Mouse (Mus musculus): ENCODE measurements around the gene Hivep2. TPM values are rescaled to one million over a fixed set of nuclear protein-coding genes. Genes with fewer than 3 reads are reported as not detected.
A peak's percentile ranks its signal among the peaks of the same experiment; 100 is the strongest.

Hivep2 gene
- total RNA-seq, 2 experiments from 2014 or later, result 193 to 194 TPM

DNA sequence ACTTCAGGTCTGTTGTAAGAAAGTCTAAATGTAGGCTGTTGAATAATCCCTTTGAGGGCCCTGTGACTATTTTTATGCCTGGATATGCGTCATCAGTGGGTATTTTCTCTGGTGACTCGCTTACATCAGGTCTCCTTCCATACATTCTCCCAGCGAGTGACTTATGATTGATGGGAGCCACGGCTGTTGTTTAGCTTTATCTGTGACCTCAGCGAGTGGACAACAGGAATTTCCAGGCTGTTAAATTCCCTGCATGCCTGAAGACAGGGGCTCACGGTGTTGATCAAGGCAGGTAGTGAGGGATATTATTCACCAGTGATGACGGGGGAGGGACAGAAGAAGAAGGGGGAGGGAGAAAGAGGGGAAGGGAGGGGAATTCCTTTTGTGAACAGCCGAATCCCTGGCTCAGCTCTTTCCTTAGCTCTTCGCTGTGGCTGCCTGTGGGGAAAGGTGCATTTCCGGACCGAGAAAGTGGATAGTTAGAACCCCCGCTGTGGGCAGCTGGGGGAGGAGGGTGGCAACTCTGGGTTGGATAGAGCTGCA lies 52.0 kb downstream of the Hivep2 start:
- intact Hi-C loops (cut with DNase I), result no loop called here
- DNase-seq, result peak; percentile 11

DNA sequence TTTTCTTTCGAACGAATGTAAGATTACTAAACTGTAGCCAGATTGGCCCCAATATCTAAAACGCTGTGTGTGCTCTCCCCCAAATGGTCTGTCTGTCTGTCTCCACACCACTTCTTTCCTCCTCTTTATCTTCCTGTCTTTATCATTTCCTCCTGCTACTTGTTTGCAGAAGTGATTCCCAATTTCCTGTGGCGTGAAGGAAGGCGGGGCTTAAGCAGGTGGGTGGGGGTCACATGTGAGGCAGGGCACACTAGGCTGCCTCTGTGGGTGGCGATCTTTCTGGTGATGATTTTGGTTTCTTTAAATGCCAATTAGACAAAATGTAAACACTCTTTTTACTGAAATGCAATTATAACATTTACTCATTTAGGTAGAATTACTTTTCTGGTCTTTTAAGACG lies 52.8 kb downstream of the Hivep2 start:
- DNase-seq, result no peak
- intact Hi-C loops (cut with DNase I), result no loop called here

DNA sequence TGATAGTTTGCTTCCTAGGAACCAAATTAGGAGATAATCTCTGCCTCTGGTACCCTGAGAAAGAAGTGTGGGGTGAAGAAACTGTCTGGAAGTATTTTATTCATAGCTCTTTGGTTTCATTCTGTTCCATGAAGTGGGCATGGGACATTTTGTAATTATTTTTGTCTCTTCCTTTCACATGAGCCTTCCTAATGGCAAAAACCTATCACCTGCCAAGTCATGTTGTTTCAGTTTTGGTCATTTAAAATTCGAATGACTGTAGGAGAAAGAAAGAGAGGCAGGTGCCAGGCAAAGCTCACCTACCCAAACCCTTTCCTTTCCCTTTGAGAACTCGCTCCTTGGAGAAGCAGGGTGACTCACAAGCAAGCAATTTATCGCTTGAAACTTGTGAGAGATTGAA lies 53.3 kb downstream of the Hivep2 start:
- intact Hi-C loops (cut with DNase I), result no loop called here
- DNase-seq, result no peak

DNA sequence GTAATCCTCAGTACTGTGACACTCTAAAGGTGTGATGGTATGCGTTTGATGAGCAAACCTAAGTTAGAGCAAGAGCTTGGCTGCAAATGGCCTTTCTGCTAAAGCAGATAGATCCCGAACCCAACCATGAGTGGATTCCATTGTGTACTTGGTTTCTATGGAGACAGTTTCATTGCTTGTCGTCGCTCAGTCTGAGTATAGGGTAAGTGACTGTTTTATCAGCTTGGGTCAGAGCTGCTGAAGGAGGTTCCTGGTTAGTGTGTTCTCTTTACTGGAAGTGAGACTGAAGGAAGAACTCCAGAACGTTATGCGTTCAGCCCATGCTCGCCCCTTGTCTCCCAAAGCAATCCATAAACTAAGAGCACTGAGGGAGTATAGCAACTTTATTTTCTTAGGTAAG lies 54.4 kb downstream of the Hivep2 start:
- no peak for DNase-seq
- intact Hi-C loops (cut with DNase I), result no loop called here

DNA sequence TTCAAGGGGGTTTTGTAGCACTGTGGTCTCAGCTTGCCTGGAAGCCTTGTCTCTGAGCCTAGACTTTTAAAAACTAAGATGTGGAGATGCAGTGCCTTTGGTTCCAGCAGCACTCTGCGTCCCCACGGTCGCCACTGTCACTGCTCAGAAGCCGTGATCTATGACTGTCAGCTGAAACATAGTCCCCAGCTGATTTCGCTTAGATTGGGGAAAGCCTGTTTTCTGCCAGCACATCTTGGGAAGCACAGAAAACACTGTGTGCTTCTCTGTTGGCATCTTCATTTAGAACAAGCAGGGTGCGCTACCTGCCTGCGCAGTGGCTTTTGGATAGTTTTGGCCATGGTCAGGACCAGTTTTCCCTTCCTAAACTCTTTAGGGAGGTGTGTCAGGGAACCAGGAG lies 59.1 kb downstream of the Hivep2 start:
- DNase-seq, result no peak
- intact Hi-C loops (cut with DNase I), result no loop called here

DNA sequence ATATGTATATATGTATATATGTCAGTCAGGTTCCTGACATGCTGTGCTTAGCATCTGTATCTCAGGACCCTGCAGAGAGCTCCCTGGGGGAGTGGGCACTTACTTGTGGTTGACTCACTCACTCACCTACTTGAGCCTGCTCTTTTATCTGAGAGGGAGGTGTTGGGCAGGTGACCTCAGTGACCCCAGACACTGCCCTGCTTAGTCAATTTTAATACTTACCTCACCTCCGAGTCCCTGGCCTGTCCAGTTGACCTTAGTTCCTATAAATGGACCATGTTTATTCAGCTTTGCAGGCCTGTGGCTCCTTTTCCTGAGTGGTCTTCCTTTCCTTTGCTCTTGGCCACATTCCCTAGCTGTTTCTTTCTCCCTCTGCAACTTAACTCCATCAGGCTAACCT lies 61.9 kb downstream of the Hivep2 start:
- DNase-seq, result no peak
- intact Hi-C loops (cut with DNase I), result no loop called here

DNA sequence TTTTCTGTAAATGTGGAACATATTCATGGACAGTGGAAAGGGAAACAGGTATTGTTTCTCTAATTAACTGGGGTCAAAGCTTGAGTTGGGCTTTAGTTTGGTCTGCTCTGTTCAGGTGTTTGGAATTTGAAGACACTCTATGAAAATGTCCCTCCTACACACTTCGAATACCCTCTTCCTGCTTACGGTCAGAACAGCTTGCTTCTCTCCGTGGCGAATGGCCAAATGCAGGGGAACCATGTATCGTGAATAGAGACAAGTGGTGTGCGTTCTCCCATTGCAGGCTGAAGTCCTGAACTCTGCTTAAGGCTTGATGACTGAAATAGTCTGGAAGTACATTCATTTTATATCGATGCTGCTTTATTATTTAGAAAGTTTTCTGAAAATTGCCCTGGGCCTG lies 63.1 kb downstream of the Hivep2 start:
- intact Hi-C loops (cut with DNase I), result no loop called here
- peak; percentile 31 for DNase-seq

DNA sequence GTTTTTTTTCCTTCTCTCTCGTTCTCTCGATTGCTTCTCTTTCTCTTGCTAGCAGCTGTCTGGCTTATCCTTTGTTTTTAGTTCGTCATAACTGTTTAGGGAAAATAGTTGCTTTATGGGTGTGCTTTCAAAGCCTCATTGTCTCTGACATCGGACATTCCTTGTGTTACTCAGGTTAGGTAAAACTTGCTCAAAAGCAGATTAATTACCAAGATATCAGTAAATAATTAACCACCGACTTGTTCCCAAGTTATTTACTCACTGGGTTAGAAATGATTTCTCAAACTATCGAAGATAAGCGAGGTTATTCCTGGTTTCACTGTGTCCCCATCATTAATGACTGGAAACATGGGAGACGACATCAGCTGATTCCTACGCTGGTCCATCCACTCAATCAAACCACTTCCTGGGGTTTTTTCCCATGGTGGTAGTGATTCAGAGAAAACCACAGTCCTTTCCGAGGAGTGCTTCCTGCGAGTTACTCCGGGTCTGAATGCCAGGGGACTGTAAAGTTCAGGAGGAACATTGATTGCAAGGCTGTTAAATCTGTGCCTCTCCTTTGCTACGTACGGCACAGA lies 64.7 kb downstream of the Hivep2 start:
- DNase-seq, result no peak
- intact Hi-C loops (cut with DNase I), result no loop called here

DNA sequence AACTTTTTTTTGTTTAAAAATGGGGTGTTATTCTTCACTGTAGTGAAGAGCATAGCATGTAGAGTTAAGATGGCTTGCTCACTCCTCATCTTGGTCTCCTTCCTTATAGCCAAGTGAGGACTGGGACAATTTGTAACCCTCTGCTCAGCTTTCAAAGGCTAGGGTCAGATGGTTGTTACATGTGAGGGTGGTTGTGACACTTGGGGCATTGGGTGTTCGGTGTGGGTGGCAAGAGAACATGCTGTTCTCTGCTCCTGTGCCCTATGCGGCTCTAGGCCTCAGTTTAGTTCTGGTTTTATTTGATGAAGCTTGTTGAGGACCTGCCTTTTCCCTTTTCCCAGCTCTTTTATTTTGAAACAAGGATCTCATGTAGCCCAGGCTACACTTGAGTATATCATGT lies 66.7 kb downstream of the Hivep2 start:
- intact Hi-C loops (cut with DNase I), result loop anchor here (2.0 kb wide), 1 partner anchor 30 kb away; no protein-coding TSS in a partner anchor
- no peak for DNase-seq

DNA sequence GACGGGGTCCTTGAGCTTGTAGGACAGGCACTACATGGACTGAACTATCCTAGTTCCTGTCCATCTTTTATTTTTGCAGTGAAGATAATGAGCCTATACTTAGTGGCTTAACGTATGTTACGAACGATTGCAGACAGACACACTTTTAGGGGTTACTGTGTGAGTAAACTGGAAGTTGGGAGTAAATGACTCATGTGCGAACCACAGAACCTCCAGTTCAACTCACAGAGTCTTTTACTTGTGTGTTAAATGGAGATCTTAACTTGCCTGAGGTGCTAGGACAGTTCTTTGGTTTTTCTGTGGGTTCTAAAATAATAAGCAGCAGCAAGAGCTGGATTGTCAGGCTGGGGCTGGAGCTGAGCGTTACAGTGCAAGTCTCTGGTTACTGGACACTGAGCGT lies 68.2 kb downstream of the Hivep2 start:
- no peak for DNase-seq
- intact Hi-C loops (cut with DNase I), result no loop called here

DNA sequence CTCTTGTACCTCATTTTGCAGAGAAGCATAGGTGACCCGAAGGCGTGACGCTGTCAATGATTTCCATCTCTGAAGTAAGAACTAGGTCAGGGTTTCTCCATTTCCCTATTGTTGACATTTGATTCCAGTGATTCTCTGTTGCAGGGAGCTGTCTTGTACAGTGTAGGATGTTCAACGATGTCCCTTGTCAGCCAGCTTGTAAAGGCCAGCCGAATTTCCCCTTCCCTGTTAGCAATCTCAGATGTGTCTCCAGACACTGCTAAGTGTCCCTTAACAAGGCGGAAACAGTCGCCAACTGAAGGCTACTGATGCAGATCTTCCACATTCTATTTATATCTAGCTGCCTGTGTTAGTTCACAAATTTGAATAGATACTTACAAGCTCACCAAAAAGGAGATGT lies 68.9 kb downstream of the Hivep2 start:
- no peak for DNase-seq
- intact Hi-C loops (cut with DNase I), result no loop called here

DNA sequence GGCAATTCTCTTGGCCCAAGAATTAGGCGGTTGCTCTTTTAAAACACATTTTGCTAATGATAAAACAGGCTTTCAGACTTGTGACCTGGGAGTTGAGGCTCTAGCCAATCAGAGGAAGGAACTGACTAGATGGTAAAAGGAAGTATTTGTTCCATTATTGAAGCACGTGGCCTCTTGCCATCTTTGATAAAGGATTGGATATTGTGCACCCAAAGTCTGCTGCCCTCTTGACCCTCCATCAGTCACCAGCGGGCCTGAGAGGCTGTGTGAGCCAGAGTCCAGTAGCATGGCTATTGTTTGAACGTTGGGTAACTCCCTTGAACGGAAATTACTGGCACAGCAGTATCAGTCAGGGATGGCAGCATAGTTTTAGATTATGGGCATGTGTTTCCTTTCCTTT lies 69.7 kb downstream of the Hivep2 start:
- intact Hi-C loops (cut with DNase I), result no loop called here
- no peak for DNase-seq

DNA sequence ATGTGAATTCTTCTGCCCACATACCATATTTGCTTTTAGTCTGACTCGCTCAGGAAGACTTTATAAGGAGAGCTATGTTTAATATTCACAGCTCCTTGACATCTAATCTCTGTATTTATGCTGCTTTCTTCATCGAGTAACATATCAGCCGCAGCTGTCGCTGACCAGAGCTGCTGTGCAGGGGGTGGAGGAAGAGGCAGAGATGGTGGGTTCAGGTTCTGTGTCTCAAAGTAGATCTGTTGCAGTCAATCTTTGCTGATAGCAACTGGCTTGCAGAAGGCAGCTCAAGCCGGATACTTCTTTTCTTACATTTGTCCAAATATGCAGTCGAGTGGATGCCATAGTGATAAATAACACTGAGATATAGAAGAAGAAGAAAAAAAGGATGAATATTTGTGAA lies 70.6 kb downstream of the Hivep2 start:
- DNase-seq, result no peak
- intact Hi-C loops (cut with DNase I), result no loop called here

DNA sequence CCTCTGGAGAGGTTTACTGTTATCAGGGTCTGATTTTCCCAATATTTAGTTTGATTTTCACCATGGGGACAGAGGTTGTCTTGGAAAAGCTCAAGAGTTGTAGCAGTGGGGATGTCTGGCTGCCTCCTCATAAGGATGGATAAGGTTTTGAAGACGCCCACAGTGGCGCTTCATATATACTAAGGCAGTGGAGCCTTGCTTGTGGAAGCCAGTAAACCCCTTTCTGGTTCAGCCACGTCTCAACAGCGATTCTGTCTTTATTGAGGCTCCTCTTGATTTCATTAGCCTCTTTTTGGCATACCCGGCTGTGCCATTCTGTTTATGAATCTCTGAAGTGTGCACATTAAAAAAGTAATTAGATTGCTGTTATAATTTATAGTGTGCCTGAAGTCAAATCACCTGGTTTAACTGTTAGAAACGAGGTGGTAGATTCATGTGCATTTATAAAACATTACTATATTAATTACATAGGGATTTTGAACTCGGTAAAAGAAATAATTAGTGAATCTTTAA lies 72.2 kb downstream of the Hivep2 start:
- intact Hi-C loops (cut with DNase I), result no loop called here
- DNase-seq, result no peak

DNA sequence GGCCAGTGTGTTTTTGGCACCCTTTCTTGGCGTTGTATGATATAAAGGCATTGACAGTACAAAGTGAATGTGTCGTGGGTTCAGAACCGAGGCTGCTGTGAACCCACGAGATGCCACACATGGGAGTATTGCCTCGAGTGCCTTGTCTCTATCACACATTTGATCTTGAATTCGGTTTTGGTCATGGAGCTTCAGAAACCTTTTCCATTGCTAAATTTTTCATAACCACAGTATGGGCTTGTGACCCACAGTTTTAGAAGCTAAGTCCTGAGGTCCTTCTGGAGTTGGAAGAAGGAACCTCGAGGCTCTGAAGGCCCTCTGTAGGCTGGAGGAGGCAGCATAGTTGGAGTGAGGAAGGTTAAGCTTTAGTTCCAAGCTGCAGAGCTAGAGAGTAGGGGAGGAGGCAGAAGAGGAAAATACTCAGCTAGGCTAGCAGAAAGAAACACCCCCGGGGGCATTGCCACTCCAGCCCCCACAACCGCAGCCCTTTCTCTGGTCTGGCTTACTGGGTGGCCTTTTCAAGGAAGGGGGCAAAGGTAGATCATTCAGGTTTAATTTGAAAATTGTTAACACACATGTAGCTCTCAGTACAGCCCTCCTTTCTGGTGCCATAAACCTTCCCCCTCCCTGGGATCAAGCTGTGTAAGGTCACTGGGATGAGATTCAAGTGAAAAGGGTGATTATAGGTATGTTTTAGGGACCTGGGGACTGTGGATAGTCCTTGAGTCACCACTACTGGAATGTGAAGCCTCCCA lies 75.0 kb downstream of the Hivep2 start:
- intact Hi-C loops (cut with DNase I), result no loop called here
- no peak for DNase-seq

DNA sequence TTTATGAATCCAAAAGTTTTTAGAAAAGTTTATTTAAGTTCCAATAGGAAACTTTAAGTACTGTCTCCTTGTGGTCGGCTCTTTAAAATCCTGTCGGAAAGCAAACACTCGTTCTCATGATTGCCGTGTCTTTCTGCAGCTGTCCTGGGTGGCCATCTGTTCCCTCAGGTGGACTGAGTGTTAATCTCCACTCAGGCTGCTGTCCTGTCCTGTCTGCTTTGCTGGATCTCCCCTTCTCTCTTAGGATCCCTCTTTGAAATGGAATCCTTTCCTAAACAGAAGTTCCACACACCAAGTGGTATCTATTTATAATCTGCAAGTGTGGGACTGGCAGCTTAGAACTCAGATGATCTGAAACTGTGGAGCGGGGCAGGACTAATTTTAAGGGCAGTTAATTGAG lies 75.7 kb downstream of the Hivep2 start:
- intact Hi-C loops (cut with DNase I), result no loop called here
- DNase-seq, result no peak

DNA sequence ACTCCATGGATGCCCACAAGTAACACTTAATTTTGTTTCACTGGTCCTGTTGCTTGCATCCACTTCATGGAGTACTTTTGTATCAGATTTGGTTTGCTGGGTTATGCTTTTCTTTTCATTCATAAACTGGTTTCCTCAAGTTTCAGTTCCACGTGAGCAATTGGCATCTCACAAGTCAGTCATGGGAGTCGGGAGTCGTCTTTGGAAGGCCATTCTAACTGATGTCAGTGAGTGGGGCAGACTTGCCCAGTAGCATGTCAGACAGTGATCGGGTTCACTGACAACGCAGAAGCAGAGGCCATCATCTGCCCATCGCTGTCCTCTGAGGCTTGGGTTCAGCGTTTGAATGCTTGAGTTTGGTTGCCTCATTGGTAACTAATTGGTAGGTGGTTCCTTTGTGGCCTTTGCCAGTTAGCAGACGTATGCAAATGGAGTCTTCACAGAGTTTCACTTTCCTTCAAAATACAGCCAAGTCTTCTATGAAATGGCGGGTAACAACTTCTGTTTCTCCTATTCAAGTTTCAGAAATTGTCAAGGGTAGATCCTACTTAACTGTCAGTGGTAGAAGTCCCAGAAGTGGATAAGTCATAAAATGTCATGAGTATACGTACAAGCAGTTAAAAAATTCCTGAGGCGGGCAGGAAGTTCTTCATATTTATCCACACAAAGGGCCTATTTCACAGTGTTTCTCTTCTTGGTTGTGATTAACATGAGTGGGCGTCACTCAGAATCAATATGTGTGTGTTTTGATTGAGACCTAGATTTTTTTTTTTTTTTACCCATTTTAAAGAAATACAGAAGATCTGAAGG lies 76.9 kb downstream of the Hivep2 start:
- DNase-seq, result no peak
- intact Hi-C loops (cut with DNase I), result no loop called here

DNA sequence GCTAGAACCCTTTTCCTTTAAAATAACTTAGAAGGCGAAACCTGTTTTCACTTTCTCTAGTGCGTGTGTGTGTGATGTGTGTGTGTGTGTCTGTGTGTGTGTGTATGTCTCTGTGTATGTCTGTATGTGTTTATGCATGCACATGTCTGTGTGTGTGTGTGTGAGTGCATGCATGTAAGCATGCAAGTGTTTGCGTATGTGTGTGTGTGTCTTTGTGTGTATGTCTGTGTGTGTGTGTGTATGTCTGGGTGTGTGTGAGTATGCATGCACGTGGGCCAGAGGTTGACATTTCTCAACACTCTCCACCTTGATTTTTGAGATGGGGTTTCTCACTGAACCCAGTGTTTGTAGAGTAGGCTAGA lies 77.5 kb downstream of the Hivep2 start:
- intact Hi-C loops (cut with DNase I), result no loop called here
- DNase-seq, result no peak

DNA sequence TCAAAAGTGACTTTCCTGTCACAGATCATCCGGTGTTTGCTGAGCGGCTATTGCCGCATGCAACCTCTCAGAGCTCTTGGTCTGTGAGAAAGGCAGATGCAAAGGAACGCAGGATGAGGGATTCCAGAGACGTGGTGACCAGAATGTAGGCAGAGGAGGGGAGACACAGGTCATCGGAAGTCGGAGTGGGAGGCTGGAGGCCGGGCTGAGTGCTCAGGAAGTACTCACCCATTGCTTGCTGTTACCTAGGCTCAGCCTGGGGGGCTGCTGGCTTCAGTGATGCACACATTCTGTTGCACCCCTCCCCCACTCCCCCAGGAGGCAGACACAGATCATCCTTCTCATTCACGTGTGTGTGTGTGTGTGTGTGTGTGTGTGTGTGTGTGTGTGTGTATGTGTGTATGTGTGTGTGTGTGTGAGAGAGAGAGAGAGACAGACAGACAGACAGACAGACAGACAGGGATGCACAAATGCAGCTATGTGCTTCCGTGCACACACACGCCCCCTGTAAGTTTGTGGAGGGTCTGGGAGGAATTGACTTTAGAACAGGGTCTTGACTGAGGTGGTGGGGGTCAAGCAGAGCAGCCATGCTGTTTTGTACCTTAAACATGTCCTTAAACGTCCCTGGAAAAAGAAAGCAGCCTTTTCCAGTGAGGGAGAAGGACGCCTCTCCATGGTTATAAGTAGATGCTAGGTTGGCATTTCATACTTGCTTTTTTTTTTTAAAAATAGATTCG lies 78.3 kb downstream of the Hivep2 start:
- DNase-seq, result no peak
- intact Hi-C loops (cut with DNase I), result no loop called here

DNA sequence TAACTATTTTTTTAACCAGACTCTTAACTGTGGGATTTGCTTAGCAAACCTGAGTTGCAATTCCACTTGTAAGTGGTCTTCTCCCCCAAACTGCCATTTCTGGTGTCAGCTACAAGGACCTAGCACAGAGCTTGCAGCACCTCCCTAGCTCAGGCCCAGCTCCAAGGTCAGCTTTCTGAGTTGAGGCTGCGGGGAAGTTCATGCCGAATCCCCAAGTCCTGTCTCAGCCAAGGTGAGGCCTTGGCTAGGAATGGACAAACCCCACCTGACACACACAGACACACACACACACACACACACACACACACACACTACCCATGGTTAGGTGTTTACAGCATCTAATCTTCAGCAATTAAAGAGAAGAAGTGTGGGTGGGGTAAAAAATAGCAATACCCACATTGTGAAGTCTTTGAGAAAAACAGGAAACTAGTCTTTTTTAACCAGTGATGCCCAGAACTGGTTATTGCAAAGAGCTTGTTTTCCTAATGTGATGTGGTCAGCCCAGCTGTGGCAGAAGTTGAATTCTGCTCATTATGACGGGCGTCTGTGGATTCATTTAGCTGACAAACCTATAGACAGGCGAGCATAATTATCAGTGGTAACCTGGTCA lies 79.0 kb downstream of the Hivep2 start:
- intact Hi-C loops (cut with DNase I), result no loop called here
- DNase-seq, result no peak
